Mouse (Mus musculus) heart, embryonic 12.5 days (tissue): ENCODE measurements around the gene Aatf. TPM values are rescaled to one million over a fixed set of nuclear protein-coding genes. Genes with fewer than 3 reads are reported as not detected.
"Not testable (repeated sequence)": the region's sequence is repeated elsewhere in the genome, so short reads cannot be mapped to it uniquely, and the experiment has no call there.

Experiments used
- ATAC-seq: fragments of 200-750 bp; cut with Nextera tagmentation; 2 replicates; pipeline ENCODE4 v1.8.0; 2017; ENCODE audit warnings: moderate TSS enrichment, moderate library complexity; ENCODE audit not compliant: insufficient number of reproducible peaks, low FRiP score
- H3K27ac ChIP-seq: fragments of 300-500 bp; sonication (generic); 2 replicates; pipeline ENCODE4 v1.5.1; 2016; ENCODE audit warnings: mild to moderate bottlenecking, moderate library complexity; ENCODE audit not compliant: poor library complexity, severe bottlenecking
- H3K27me3 ChIP-seq: fragments of 300-500 bp; sonication (generic); replicated peaks from 2 replicates; pipeline ENCODE4 v1.6.1; 2016; ENCODE audit warnings: mild to moderate bottlenecking, moderate library complexity
- H3K36me3 ChIP-seq: fragments of 300-500 bp; sonication (generic); 2 replicates; pipeline ENCODE4 v1.6.1; 2016; ENCODE audit warnings: mild to moderate bottlenecking, moderate library complexity
- H3K4me1 ChIP-seq: fragments of 300-500 bp; sonication (generic); replicated peaks from 2 replicates; pipeline ENCODE4 v1.6.1; 2016; ENCODE audit warnings: mild to moderate bottlenecking
- H3K4me2 ChIP-seq: fragments of 300-500 bp; sonication (generic); 2 replicates; pipeline ENCODE4 v1.6.1; 2016; ENCODE audit warnings: mild to moderate bottlenecking, moderate library complexity
- H3K4me3 ChIP-seq: fragments of 300-500 bp; sonication (generic); 2 replicates; pipeline ENCODE4 v1.5.1; 2016; ENCODE audit warnings: mild to moderate bottlenecking
- H3K9ac ChIP-seq: fragments of 300-500 bp; sonication (generic); 2 replicates; pipeline ENCODE4 v1.6.1; 2016; ENCODE audit warnings: mild to moderate bottlenecking, moderate library complexity
- H3K9me3 ChIP-seq: fragments of 300-500 bp; sonication (generic); replicated peaks from 2 replicates; pipeline ENCODE4 v1.6.1; 2016; ENCODE audit warnings: mild to moderate bottlenecking, moderate library complexity
- WGBS: fragments of 180-500 bp; shearing (Covaris S2); methylation state at CpG from one replicate; pipeline ENCODE4 v1.1.7; 2016; 5-methylcytosine and 5-hydroxymethylcytosine counted together
- polyA plus RNA-seq: library from polyadenylated mRNA; unstranded; fragments of >200 nt; fragmentation: Nextera tagmentation; extraction: Ambion mirVana; gene quantifications from 2 replicates; pipeline ENCODE4 v1.2.1, GENCODE M21; 2016

The Aatf gene
- polyA plus RNA-seq, 1 experiment from 2014 or later = 28.6 TPM

- Histone ChIP-seq H3K9me3 (no peaks in the 10 kb centered on the region), H3K36me3 (peaks cover 23% of the 10 kb centered on the region), H3K4me1 (peaks cover 33% of the 10 kb centered on the region), H3K9ac (no peak overlapping the region), H3K27me3 (no peaks in the 10 kb centered on the region), H3K4me3 (no peak overlapping the region), H3K27ac (no peak overlapping the region; the same call in 1 of the 2 replicates), H3K4me2 (no peak overlapping the region)
- ATAC-seq = no peak
- 31% methylated on average over 7 of the region's 7 CpGs for WGBS
These were observed 119.8 kb downstream of the Aatf start for GRCm38 (mm10) chr11:84393571-84393970.

GRCm38 (mm10) chr11:84392066-84392465, 121.3 kb downstream of the Aatf start:
- ATAC-seq, H3K9me3 ChIP-seq, H3K9ac ChIP-seq, H3K27me3 ChIP-seq, H3K27ac ChIP-seq, H3K4me2 ChIP-seq, H3K4me3 ChIP-seq: not testable (repeated sequence)
- peaks cover 11% of the 10 kb centered on the region for H3K36me3 ChIP-seq
- 76% methylated on average over 7 of the region's 7 CpGs for WGBS
- peaks cover 43% of the 10 kb centered on the region for H3K4me1 ChIP-seq

- Histone ChIP-seq H3K27ac (no peak overlapping the region), H3K9ac (no peak overlapping the region), H3K4me1 (peaks cover 43% of the 10 kb centered on the region), H3K4me2 (no peak overlapping the region), H3K36me3 (peaks cover 11% of the 10 kb centered on the region), H3K4me3 (no peak overlapping the region), H3K9me3 (no peaks in the 10 kb centered on the region), H3K27me3 (no peaks in the 10 kb centered on the region)
- 47% methylated on average over 8 of the region's 8 CpGs for WGBS
- no peak for ATAC-seq
These were observed 122.2 kb downstream of the Aatf start for GRCm38 (mm10) chr11:84391126-84391525.

- Histone ChIP-seq H3K36me3 (peaks cover 12% of the 10 kb centered on the region), H3K27me3 (no peaks in the 10 kb centered on the region), H3K4me3 (no peak overlapping the region), H3K4me2 (no peak overlapping the region), H3K9me3 (no peaks in the 10 kb centered on the region), H3K4me1 (peaks cover 36% of the 10 kb centered on the region), H3K27ac (no peak overlapping the region), H3K9ac (no peak overlapping the region)
- no peak for ATAC-seq
- WGBS = 65% methylated on average over 6 of the region's 6 CpGs
These were observed 124.0 kb downstream of the Aatf start for GRCm38 (mm10) chr11:84389332-84389731.

- no peak for ATAC-seq
- no peak overlapping the region for H3K4me3 ChIP-seq
- H3K9me3 ChIP-seq = no peaks in the 10 kb centered on the region
- H3K9ac ChIP-seq = no peak overlapping the region
- peaks cover 15% of the 10 kb centered on the region for H3K36me3 ChIP-seq
- H3K4me1 ChIP-seq = peaks cover 15% of the 10 kb centered on the region
- 89% methylated on average over 6 of the region's 6 CpGs for WGBS
- H3K4me2 ChIP-seq = no peak overlapping the region
- H3K27me3 ChIP-seq = no peaks in the 10 kb centered on the region
- no peak overlapping the region for H3K27ac ChIP-seq
These were observed 129.4 kb downstream of the Aatf start for GRCm38 (mm10) chr11:84383891-84384290.

- no peak for ATAC-seq
- 85% methylated on average over 13 of the region's 13 CpGs for WGBS
- no peak overlapping the region for H3K9ac ChIP-seq
- no peak overlapping the region for H3K27ac ChIP-seq
- H3K9me3 ChIP-seq = no peaks in the 10 kb centered on the region
- H3K4me2 ChIP-seq = no peak overlapping the region
- H3K4me1 ChIP-seq = 0 out of 2 replicates have a peak, but pooled peaks cover 3% of the 10 kb centered on the region
- H3K36me3 ChIP-seq = peaks cover 15% of the 10 kb centered on the region
- H3K27me3 ChIP-seq = no peaks in the 10 kb centered on the region
- H3K4me3 ChIP-seq = no peak overlapping the region
These were observed 130.9 kb downstream of the Aatf start for GRCm38 (mm10) chr11:84382450-84382849.

- no peaks in the 10 kb centered on the region for H3K4me1 ChIP-seq
- peaks cover 13% of the 10 kb centered on the region for H3K36me3 ChIP-seq
- no peak overlapping the region for H3K4me2 ChIP-seq
- no peak for ATAC-seq
- 91% methylated on average over 13 of the region's 13 CpGs for WGBS
- H3K4me3 ChIP-seq = no peak overlapping the region
- no peak overlapping the region for H3K9ac ChIP-seq
- H3K27ac ChIP-seq = no peak overlapping the region
- H3K27me3 ChIP-seq = no peaks in the 10 kb centered on the region
- H3K9me3 ChIP-seq = no peaks in the 10 kb centered on the region
These were observed 136.6 kb downstream of the Aatf start for GRCm38 (mm10) chr11:84376510-84377365.

GRCm38 (mm10) chr11:84375951-84376496, 137.3 kb downstream of the Aatf start:
- no peaks in the 10 kb centered on the region for H3K4me1 ChIP-seq
- H3K36me3 ChIP-seq = peaks cover 13% of the 10 kb centered on the region
- H3K4me3 ChIP-seq = no peak overlapping the region
- WGBS = 72% methylated on average over 3 of the region's 3 CpGs
- ATAC-seq = no peak
- H3K27ac ChIP-seq = no peak overlapping the region
- H3K4me2 ChIP-seq = no peak overlapping the region
- no peaks in the 10 kb centered on the region for H3K27me3 ChIP-seq
- H3K9ac ChIP-seq = no peak overlapping the region
- H3K9me3 ChIP-seq = no peaks in the 10 kb centered on the region

- H3K36me3 ChIP-seq = peaks cover 13% of the 10 kb centered on the region
- no peak overlapping the region for H3K4me3 ChIP-seq
- no peak overlapping the region for H3K4me2 ChIP-seq
- ATAC-seq = no peak
- H3K9me3 ChIP-seq = no peaks in the 10 kb centered on the region
- no peaks in the 10 kb centered on the region for H3K4me1 ChIP-seq
- no peak overlapping the region for H3K9ac ChIP-seq
- H3K27ac ChIP-seq = no peak overlapping the region
- 80% methylated on average over 4 of the region's 4 CpGs for WGBS
- H3K27me3 ChIP-seq = no peaks in the 10 kb centered on the region
These were observed 140.2 kb downstream of the Aatf start for GRCm38 (mm10) chr11:84373122-84373521.
